Mouse (Mus musculus): ENCODE data around the gene Col28a1. TPM values are rescaled to one million over a fixed set of nuclear protein-coding genes. Genes with fewer than 3 reads are reported as not detected.

Col28a1 gene
- polyA plus RNA-seq, 1 experiment from 2014 or later = 1.2 TPM

DNA sequence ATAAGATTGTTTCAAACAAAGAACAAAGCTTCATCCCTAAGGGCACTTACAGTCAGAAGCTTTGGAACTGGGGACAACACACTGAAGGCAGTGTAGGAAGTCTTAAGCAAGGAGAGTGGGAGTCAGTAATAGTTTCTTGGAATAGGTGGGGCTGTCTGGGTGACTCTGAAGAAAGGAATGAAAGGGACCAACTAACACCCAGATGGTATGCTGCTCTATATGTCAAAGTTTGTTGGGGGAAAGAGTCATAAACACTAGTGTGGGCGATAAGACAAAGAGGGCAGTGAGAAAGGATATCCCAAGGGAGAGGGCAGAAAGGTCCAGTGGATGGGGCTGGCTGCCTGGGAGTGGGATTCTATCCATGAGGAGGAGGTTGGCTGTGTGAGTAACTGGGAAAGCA is 20.3 kb downstream of the Col28a1 start:
- Histone ChIP-seq H3K9ac (no peak overlapping the region), H3K4me1 (replicated peaks) (no peaks in the 10 kb centered on the region), H3K27me3 (no peaks in the 10 kb centered on the region), H3K9me3 (no peaks in the 10 kb centered on the region), H3K4me3 (no peak overlapping the region), H3K27ac (replicated peaks) (no peak overlapping the region), H3K36me3 (no peaks in the 10 kb centered on the region), H3K4me2 (no peak overlapping the region)
- no peak for ATAC-seq (ENCODE audit: low FRiP score, low read depth)
- WGBS = 54% methylated on average over 1 of the region's 1 CpGs

DNA sequence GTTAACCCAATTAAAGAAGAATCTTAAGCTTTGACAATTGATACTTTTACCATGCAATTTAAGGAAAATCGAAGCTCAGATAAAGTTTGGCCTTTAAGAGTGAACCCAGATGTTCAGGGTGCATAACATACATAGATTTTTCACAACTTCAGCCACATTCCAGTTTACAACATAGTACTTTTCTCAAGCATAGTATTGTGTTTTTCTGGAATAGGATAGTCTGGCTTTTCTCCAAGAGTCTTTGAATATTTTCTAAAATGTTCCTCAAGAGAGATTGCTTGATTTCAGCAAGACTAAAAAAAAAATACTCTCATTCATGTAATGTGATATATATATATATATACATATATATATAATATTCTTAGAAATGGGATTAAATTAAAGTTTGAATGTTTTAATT is 27.7 kb downstream of the Col28a1 start:
- H3K4me2 ChIP-seq = no peak overlapping the region
- H3K36me3 ChIP-seq = no peaks in the 10 kb centered on the region
- no peak overlapping the region for H3K9ac ChIP-seq
- H3K27ac ChIP-seq (replicated peaks) = no peak overlapping the region
- WGBS = 78% methylated on average over 1 of the region's 1 CpGs
- ATAC-seq (ENCODE audit: low FRiP score, low read depth) = no peak
- no peaks in the 10 kb centered on the region for H3K27me3 ChIP-seq
- H3K4me1 ChIP-seq (replicated peaks) = no peaks in the 10 kb centered on the region
- no peaks in the 10 kb centered on the region for H3K9me3 ChIP-seq
- no peak overlapping the region for H3K4me3 ChIP-seq

DNA sequence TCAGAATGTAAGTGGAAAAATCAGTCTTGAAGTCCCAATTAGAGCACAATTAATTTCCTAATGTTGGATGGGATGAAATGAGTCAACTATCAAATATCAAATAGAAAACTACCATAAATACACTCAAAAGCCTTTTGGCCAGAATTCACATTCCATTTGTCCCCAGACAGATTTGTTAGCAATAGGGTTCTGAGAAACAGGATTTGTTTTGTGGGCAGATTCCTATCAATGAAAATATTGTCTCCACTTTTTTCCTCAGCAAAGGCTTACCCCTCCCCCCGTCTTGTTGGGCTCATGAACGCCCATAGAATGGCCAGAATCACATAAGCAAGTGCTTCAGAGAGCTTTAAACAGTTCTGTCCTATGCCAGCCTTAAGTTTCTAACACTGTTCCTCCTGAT is 32.4 kb downstream of the Col28a1 start:
- ATAC-seq (ENCODE audit: low FRiP score, low read depth) = no peak
- no peak overlapping the region for H3K4me3 ChIP-seq
- no peaks in the 10 kb centered on the region for H3K9me3 ChIP-seq
- WGBS = 68% methylated on average over 2 of the region's 2 CpGs
- no peak overlapping the region for H3K27ac ChIP-seq (replicated peaks)
- H3K4me2 ChIP-seq = no peak overlapping the region
- H3K27me3 ChIP-seq = no peaks in the 10 kb centered on the region
- no peaks in the 10 kb centered on the region for H3K36me3 ChIP-seq
- H3K9ac ChIP-seq = no peak overlapping the region
- no peaks in the 10 kb centered on the region for H3K4me1 ChIP-seq (replicated peaks)

DNA sequence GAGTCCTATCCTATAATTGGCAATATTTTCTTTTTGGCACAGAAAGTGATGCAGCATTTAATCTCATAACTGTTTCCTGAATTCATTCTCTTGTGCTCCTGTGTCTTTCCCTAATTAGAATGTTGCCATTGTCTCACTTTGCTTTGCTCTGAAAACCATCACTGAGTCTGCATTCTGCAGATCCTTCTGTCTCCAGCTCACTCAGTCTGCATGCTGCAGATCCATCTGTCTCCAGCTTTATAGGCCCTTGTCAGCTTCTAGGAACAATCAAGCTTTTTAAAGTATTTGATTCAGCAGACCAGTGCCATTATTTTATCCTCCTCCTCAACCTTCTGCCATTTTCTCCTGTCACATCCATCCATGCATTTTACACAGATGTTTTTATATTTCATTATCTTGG is 35.3 kb downstream of the Col28a1 start:
- Histone ChIP-seq H3K27ac (replicated peaks) (no peak overlapping the region), H3K9me3 (no peaks in the 10 kb centered on the region), H3K27me3 (no peaks in the 10 kb centered on the region), H3K36me3 (no peaks in the 10 kb centered on the region), H3K4me3 (no peak overlapping the region), H3K9ac (no peak overlapping the region), H3K4me2 (no peak overlapping the region), H3K4me1 (replicated peaks) (no peaks in the 10 kb centered on the region; the same call in 1 of the 2 replicates)
- no peak for ATAC-seq (ENCODE audit: low FRiP score, low read depth)

DNA sequence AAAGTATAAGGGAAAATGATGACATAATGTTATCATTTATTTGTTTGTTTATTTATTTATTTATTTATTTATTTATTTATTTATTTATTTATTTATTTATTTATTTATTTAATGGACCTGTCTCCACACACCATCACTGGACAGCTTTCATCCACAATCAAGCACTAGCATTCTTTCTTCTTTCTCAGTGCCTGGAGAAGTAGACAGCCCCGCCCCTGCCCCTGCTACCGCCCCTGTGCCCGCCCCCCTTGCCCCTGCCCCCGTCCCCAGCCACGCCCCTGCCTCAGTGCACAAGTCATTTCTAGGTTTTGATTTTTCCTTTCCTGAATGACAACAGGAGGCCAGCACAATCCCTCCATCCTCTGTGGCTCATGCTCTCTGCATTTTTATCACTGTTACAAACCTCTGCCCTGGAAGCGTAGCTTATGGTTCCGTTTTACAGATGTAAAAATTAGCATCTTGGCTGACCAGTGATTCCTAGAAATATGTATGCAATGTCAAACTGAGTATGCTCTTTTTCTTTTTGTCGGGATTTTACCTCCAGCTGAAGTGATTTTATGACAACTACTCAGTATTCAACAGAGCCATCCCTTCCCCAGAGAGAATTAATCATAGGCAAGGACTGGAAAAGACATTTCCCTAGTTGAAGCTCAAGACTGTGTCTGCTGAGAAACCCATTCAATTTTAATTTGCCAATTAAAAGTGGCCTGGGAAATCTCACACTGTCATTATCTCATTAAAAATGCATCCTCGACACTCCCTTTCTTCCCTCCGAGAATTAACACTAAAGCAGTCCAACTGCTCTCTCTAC is 39.7 kb downstream of the Col28a1 start:
- Histone ChIP-seq H3K4me1 (replicated peaks) (no peaks in the 10 kb centered on the region; the same call in 1 of the 2 replicates), H3K27ac (replicated peaks) (no peak overlapping the region), H3K36me3 (no peaks in the 10 kb centered on the region), H3K4me3 (no peak overlapping the region), H3K9ac (no peak overlapping the region), H3K27me3 (no peaks in the 10 kb centered on the region), H3K4me2 (no peak overlapping the region), H3K9me3 (no peaks in the 10 kb centered on the region)
- WGBS = 45% methylated on average over 10 of the region's 10 CpGs
- peak; percentile 72 for ATAC-seq (ENCODE audit: low FRiP score, low read depth)

DNA sequence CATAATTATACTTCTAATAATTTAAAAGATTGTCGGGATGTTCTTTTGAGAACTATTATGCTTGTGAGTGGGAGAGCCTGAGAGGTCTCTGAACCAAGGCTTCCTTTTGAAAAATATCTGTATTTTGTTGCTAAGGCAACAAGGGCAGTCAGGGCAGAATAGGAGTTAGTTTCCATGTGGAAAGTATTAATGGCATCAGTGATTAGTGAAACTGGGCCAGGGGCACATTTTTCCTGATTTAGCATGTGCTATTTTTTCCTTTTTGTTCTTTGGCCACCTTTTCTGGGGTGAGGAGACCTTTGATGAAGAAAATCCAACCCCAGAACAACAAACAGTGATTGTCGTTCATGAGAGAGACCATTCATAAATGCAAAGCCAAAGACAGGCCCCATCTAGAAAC is 43.5 kb downstream of the Col28a1 start:
- no peak overlapping the region for H3K9ac ChIP-seq
- no peaks in the 10 kb centered on the region for H3K27me3 ChIP-seq
- no peaks in the 10 kb centered on the region; the same call in 1 of the 2 replicates for H3K4me1 ChIP-seq (replicated peaks)
- H3K36me3 ChIP-seq = no peaks in the 10 kb centered on the region
- ATAC-seq (ENCODE audit: low FRiP score, low read depth) = no peak
- no peak overlapping the region for H3K4me2 ChIP-seq
- no peak overlapping the region for H3K4me3 ChIP-seq
- H3K27ac ChIP-seq (replicated peaks) = no peak overlapping the region
- WGBS = 86% methylated on average over 2 of the region's 2 CpGs
- no peaks in the 10 kb centered on the region for H3K9me3 ChIP-seq

DNA sequence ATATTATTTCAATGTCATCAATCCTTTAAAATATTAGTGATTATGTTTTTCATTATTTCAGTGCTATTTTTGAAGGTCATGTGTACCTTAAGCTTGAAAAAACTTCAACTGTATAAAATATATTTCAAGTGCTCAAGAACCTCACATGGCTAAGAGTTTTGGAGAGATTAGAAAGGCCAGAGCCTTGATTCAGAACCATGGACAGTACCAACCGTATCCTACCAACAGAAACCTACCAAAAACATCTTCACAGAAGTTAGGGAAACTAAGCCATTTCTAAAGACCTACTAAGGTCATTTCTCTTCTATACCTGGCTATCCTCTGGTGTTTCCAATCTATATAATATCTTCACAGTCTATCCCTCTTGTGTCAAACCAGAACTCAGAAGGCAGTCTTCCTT is 50.5 kb downstream of the Col28a1 start:
- Histone ChIP-seq H3K4me1 (replicated peaks) (no peaks in the 10 kb centered on the region), H3K4me3 (no peak overlapping the region), H3K27ac (replicated peaks) (no peak overlapping the region), H3K27me3 (no peaks in the 10 kb centered on the region), H3K4me2 (no peak overlapping the region), H3K36me3 (no peaks in the 10 kb centered on the region), H3K9me3 (no peaks in the 10 kb centered on the region), H3K9ac (no peak overlapping the region)
- no peak for ATAC-seq (ENCODE audit: low FRiP score, low read depth)
- 59% methylated on average over 1 of the region's 1 CpGs for WGBS

DNA sequence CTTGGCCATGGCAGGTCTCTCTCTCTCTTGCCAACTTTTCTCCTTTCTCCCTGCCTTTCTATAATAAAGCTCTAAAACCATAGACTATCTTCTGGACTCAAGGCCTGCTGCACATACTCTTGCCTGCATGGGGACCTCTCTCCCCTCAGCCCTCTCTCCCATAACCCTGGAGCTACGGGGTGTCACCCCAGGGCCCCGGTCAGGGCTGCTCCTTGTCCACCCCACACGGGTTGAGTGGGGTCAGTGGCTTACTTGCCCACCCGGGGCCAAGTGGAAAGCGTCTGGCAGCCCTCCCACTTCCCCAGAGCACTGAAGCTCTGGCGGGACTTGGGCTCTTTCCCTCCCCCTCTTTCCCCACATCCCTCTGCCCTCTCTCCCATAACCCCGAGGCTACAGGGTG is 62.3 kb downstream of the Col28a1 start:
- H3K9ac ChIP-seq = no peak overlapping the region
- no peak for ATAC-seq (ENCODE audit: low FRiP score, low read depth)
- WGBS = 71% methylated on average over 7 of the region's 7 CpGs
- H3K27me3 ChIP-seq = no peaks in the 10 kb centered on the region
- H3K4me1 ChIP-seq (replicated peaks) = no peaks in the 10 kb centered on the region
- no peaks in the 10 kb centered on the region for H3K9me3 ChIP-seq
- no peak overlapping the region for H3K4me2 ChIP-seq
- H3K36me3 ChIP-seq = no peaks in the 10 kb centered on the region
- no peak overlapping the region for H3K4me3 ChIP-seq
- no peak overlapping the region for H3K27ac ChIP-seq (replicated peaks)

DNA sequence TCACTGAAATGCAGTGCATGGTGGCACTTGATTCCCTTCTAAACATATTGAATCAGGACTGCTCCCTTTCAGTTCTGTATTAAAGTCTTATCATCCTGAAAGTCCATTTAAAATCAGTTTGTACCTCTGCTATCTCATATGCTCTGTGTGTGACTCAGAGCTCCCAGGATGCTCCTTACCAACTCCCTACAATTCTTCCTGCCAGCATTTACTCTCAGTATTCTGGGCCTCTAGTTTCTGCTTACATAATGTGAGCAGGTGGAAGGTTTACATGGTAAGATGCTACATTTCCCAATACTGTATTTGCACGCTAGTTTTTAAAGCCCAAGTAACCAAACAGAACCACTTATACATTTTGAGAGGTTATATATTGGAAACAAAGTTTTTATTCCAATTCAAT is 64.3 kb downstream of the Col28a1 start:
- Histone ChIP-seq H3K27me3 (no peaks in the 10 kb centered on the region), H3K9ac (no peak overlapping the region), H3K4me1 (replicated peaks) (no peaks in the 10 kb centered on the region), H3K36me3 (no peaks in the 10 kb centered on the region), H3K9me3 (no peaks in the 10 kb centered on the region), H3K27ac (replicated peaks) (no peak overlapping the region), H3K4me3 (no peak overlapping the region), H3K4me2 (no peak overlapping the region)
- no peak for ATAC-seq (ENCODE audit: low FRiP score, low read depth)
- 89% methylated on average over 1 of the region's 1 CpGs for WGBS

DNA sequence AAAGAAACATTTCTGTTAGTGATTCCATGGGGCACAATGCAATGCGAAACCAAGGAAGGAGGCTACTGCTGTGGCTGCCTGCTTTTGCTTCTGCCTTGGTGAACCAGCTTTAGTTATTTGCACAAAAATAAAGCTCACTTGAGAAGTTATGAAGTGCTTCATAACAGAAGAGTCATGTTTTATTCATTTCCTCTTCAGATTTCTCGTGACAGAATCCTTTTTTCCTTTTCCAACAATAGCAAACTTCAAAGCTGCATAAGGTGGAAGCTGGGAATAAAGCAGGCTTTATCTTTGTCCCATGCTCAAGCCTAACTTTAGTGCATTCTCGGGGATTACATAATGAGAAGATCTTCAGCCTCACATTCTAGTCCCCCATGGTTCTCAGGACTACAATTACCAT is 65.9 kb downstream of the Col28a1 start:
- H3K36me3 ChIP-seq = no peaks in the 10 kb centered on the region
- no peaks in the 10 kb centered on the region for H3K9me3 ChIP-seq
- no peaks in the 10 kb centered on the region for H3K27me3 ChIP-seq
- 38% methylated on average over 3 of the region's 3 CpGs for WGBS
- ATAC-seq (ENCODE audit: low FRiP score, low read depth) = no peak
- H3K4me1 ChIP-seq (replicated peaks) = no peaks in the 10 kb centered on the region
- H3K4me3 ChIP-seq = no peak overlapping the region
- H3K4me2 ChIP-seq = no peak overlapping the region
- no peak overlapping the region for H3K27ac ChIP-seq (replicated peaks)
- no peak overlapping the region for H3K9ac ChIP-seq

DNA sequence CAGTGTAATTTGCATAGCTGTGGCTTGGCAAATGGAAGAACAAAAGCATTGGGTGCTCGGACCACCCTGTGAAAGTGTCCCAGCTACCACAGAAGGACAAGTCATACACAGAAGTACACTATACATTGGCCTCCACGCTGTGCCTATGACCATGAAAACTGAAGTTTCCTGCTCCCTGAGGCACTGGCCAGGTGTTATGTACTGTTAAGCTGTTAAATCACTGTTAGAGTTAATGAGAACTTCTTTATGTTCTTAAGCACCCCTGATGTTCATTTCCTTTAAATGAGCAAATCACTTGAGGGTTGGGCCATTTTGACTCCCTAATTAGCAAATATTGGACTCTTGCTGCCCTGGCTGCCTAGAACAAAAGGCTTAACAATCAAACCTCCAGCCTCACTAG is 73.3 kb downstream of the Col28a1 start:
- no peaks in the 10 kb centered on the region for H3K27me3 ChIP-seq
- no peak for ATAC-seq (ENCODE audit: low FRiP score, low read depth)
- no peak overlapping the region for H3K4me3 ChIP-seq
- H3K9me3 ChIP-seq = no peaks in the 10 kb centered on the region
- no peak overlapping the region for H3K4me2 ChIP-seq
- H3K9ac ChIP-seq = no peak overlapping the region
- no peak overlapping the region for H3K27ac ChIP-seq (replicated peaks)
- H3K4me1 ChIP-seq (replicated peaks) = no peaks in the 10 kb centered on the region
- no peaks in the 10 kb centered on the region for H3K36me3 ChIP-seq
- 70% methylated on average over 2 of the region's 2 CpGs for WGBS

DNA sequence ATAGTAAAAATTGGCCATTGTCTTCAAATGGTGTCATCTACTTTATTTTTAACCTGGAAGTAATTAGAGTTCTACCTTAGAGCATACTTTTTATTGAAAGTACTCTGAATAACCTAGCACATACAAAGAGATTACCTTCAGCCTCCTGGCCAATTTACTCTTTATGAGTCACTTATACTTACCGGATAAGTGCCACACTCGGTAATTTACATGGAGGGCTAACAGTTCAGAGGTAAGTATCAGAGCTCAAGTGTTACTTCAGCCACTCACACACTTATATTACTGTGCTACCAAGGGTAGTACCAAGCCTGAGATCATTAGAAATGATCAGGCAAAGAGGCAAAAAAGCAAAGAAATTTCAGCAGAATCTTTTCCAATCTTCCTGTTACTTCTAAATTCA is 73.8 kb downstream of the Col28a1 start:
- Histone ChIP-seq H3K36me3 (no peaks in the 10 kb centered on the region), H3K9ac (no peak overlapping the region), H3K27me3 (no peaks in the 10 kb centered on the region), H3K9me3 (no peaks in the 10 kb centered on the region), H3K4me3 (no peak overlapping the region), H3K4me1 (replicated peaks) (no peaks in the 10 kb centered on the region), H3K4me2 (no peak overlapping the region), H3K27ac (replicated peaks) (no peak overlapping the region)
- WGBS = 89% methylated on average over 2 of the region's 2 CpGs
- ATAC-seq (ENCODE audit: low FRiP score, low read depth) = no peak

All from hindbrain, embryonic 15.5 days (tissue).